Mouse (Mus musculus) small intestine, adult 2 months (tissue): Measurements from ENCODE around the gene Rraga. TPM values are rescaled to one million over a fixed set of nuclear protein-coding genes. Genes with fewer than 3 reads are reported as not detected.

Experiments
- H3K27ac ChIP-seq: fragments of 200-500 bp; 2 replicates; pipeline ENCODE4 v1.5.1; 2012; ENCODE audit warnings: low read depth, low read length, control low read depth, inconsistent platforms; ENCODE audit not compliant: insufficient read depth
- H3K27me3 ChIP-seq: fragments of 200-500 bp; 2 replicates; pipeline ENCODE4 v1.6.1; 2012; ENCODE audit warnings: mild to moderate bottlenecking, moderate library complexity, low read length, inconsistent platforms; ENCODE audit not compliant: control insufficient read depth, insufficient read depth
- H3K36me3 ChIP-seq: fragments of 200-500 bp; 2 replicates; pipeline ENCODE4 v1.6.1; 2012; ENCODE audit warnings: mild to moderate bottlenecking, low read length, control low read depth, inconsistent platforms; ENCODE audit not compliant: control insufficient read depth, insufficient read depth
- H3K4me1 ChIP-seq: fragments of 200-500 bp; 2 replicates; pipeline ENCODE4 v1.6.1; 2012; ENCODE audit warnings: low read length, inconsistent platforms, mixed read lengths; ENCODE audit not compliant: control insufficient read depth, insufficient read depth, insufficient read length
- H3K4me3 ChIP-seq: fragments of 200-500 bp; 2 replicates; pipeline ENCODE4 v1.5.1; 2012; ENCODE audit warnings: low read depth, mild to moderate bottlenecking, control low read depth, inconsistent platforms, low read length, moderate library complexity
- CTCF ChIP-seq: fragments of 200-500 bp; IDR thresholded peaks from 2 replicates; pipeline ENCODE4 v1.5.1; 2012; ENCODE audit warnings: low read depth, mild to moderate bottlenecking, control low read depth, inconsistent platforms, low read length, moderate library complexity, mixed read lengths; ENCODE audit not compliant: insufficient replicate concordance, insufficient read length; ENCODE audit errors: extremely low read depth
- POLR2A ChIP-seq: fragments of 200-500 bp; IDR thresholded peaks from 2 replicates; pipeline ENCODE4 v1.6.1; 2012; ENCODE audit warnings: low read depth, mild to moderate bottlenecking, control low read depth, inconsistent platforms, low read length, moderate library complexity
- WGBS: fragments of 180-500 bp; shearing (Covaris S2); methylation state at CpG from one replicate; pipeline ENCODE4 v1.1.7; 2018; 5-methylcytosine and 5-hydroxymethylcytosine counted together
- polyA plus RNA-seq: library from polyadenylated mRNA; depleted of rRNA; stranded (reverse); fragments of >200 nt; gene quantifications from 2 replicates; pipeline ENCODE4 v1.2.3, GENCODE M21; 2012

The Rraga gene
- polyA plus RNA-seq, 1 experiment = 22.1 TPM

GRCm38 (mm10) chr4:86538936-86539335, 36.5 kb upstream of the Rraga start:
- no peak for TF ChIP-seq POLR2A
- no peak for TF ChIP-seq CTCF

DNA sequence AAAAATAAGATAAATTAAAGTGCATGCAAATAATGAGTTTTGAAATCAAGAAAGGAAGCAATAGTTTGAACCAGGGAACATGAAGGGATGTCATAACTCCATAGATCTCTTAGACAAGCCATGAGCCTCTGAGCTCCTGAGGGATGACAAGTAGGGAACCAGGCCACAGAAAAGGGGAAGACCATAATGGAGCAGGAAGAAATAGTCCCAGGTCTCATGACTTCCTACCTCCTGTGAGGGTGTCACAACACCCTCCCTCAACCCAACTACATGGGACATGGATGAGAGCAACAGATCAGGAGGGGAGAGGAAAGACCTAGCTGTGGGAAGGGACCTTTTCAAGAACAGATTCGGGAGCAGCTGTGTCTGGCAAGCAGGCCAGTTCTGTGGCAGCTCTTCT, 33.9 kb upstream of the Rraga start:
- 73% methylated on average over 1 of the region's 1 CpGs for WGBS
- no peak overlapping the region for H3K4me3 ChIP-seq
- no peaks in the 10 kb centered on the region for H3K4me1 ChIP-seq

More at GRCm38 (mm10) chr4:86538936-86539335, 36.5 kb upstream of the Rraga start:
- Histone ChIP-seq H3K27ac (no peak overlapping the region), H3K4me3 (no peak overlapping the region), H3K27me3 (no peaks in the 10 kb centered on the region), H3K4me1 (no peaks in the 10 kb centered on the region), H3K36me3 (no peaks in the 10 kb centered on the region)
- WGBS = 86% methylated on average over 5 of the region's 5 CpGs

GRCm38 (mm10) chr4:86543999-86544398, 31.5 kb upstream of the Rraga start:
- TF ChIP-seq POLR2A = no peak
- no peak for TF ChIP-seq CTCF

More for the DNA sequence above, 33.9 kb upstream of the Rraga start:
- no peak overlapping the region for H3K27ac ChIP-seq
- H3K36me3 ChIP-seq = no peaks in the 10 kb centered on the region
- no peak for TF ChIP-seq POLR2A
- TF ChIP-seq CTCF = no peak
- no peaks in the 10 kb centered on the region for H3K27me3 ChIP-seq

GRCm38 (mm10) chr4:86545615-86546014, 29.9 kb upstream of the Rraga start:
- H3K27ac ChIP-seq = no peak overlapping the region
- no peak for TF ChIP-seq CTCF
- no peak for TF ChIP-seq POLR2A
- 48% methylated on average over 5 of the region's 5 CpGs for WGBS

More at GRCm38 (mm10) chr4:86543999-86544398, 31.5 kb upstream of the Rraga start:
- Histone ChIP-seq H3K36me3 (no peaks in the 10 kb centered on the region), H3K27me3 (no peaks in the 10 kb centered on the region), H3K4me3 (no peak overlapping the region), H3K4me1 (no peaks in the 10 kb centered on the region), H3K27ac (no peak overlapping the region)
- 86% methylated on average over 3 of the region's 3 CpGs for WGBS

GRCm38 (mm10) chr4:86548332-86548731, 27.1 kb upstream of the Rraga start:
- TF ChIP-seq CTCF (no peak), POLR2A (no peak)
- H3K27me3 ChIP-seq = no peaks in the 10 kb centered on the region
- H3K36me3 ChIP-seq = no peaks in the 10 kb centered on the region
- no peak overlapping the region for H3K27ac ChIP-seq
- 66% methylated on average over 9 of the region's 9 CpGs for WGBS
- H3K4me1 ChIP-seq = no peaks in the 10 kb centered on the region
- no peak overlapping the region for H3K4me3 ChIP-seq

More at GRCm38 (mm10) chr4:86545615-86546014, 29.9 kb upstream of the Rraga start:
- no peaks in the 10 kb centered on the region for H3K27me3 ChIP-seq
- no peak overlapping the region for H3K4me3 ChIP-seq
- H3K4me1 ChIP-seq = no peaks in the 10 kb centered on the region
- no peaks in the 10 kb centered on the region for H3K36me3 ChIP-seq

- Histone ChIP-seq H3K4me1 (no peaks in the 10 kb centered on the region), H3K27ac (no peak overlapping the region), H3K4me3 (no peak overlapping the region), H3K36me3 (no peaks in the 10 kb centered on the region), H3K27me3 (no peaks in the 10 kb centered on the region)
- 23% methylated on average over 6 of the region's 6 CpGs for WGBS
- peak; percentile 24; the same call in 1 of the 2 replicates for TF ChIP-seq CTCF
- no peak for TF ChIP-seq POLR2A
Observed at GRCm38 (mm10) chr4:86555035-86555707, 20.3 kb upstream of the Rraga start.

GRCm38 (mm10) chr4:86557371-86557770, 18.1 kb upstream of the Rraga start:
- WGBS = 59% methylated on average over 7 of the region's 7 CpGs
- H3K27ac ChIP-seq = no peak overlapping the region
- TF ChIP-seq CTCF (no peak), POLR2A (no peak)
- no peaks in the 10 kb centered on the region for H3K27me3 ChIP-seq
- no peaks in the 10 kb centered on the region for H3K4me1 ChIP-seq
- H3K36me3 ChIP-seq = no peaks in the 10 kb centered on the region
- no peak overlapping the region for H3K4me3 ChIP-seq
